Mouse (Mus musculus) kidney, postnatal 0 days (tissue): ENCODE data around the gene Pde2a. TPM values are rescaled to one million over a fixed set of nuclear protein-coding genes. Genes with fewer than 3 reads are reported as not detected.

Experiments used
- ATAC-seq: fragments of 200-750 bp; cut with Nextera tagmentation; replicated peaks from 2 replicates; pipeline ENCODE4 v1.8.0; 2017; ENCODE audit warnings: low read depth, moderate number of reproducible peaks, moderate TSS enrichment, moderate library complexity; ENCODE audit not compliant: low FRiP score
- DNase-seq: peaks from one replicate; pipeline ENCODE4 v3.0.0-alpha.2; 2016; ENCODE audit warnings: low spot score
- H3K27ac ChIP-seq: fragments of 300-500 bp; sonication (generic); 2 replicates; pipeline ENCODE4 v1.5.1; 2014; ENCODE audit warnings: mild to moderate bottlenecking
- H3K27me3 ChIP-seq: fragments of 300-500 bp; sonication (generic); 2 replicates; pipeline ENCODE4 v1.6.1; 2014; ENCODE audit warnings: low read length, mixed read lengths; ENCODE audit not compliant: insufficient read depth
- H3K36me3 ChIP-seq: fragments of 300-500 bp; sonication (generic); 2 replicates; pipeline ENCODE4 v1.6.1; 2014; ENCODE audit warnings: low read length, mixed read lengths; ENCODE audit not compliant: insufficient read depth
- H3K4me1 ChIP-seq: fragments of 300-500 bp; sonication (generic); replicated peaks from 2 replicates; pipeline ENCODE4 v1.6.1; 2014; ENCODE audit warnings: antibody characterized with exemption, low read length, mixed read lengths; ENCODE audit not compliant: insufficient read depth
- H3K4me2 ChIP-seq: fragments of 300-500 bp; sonication (generic); 2 replicates; pipeline ENCODE4 v1.6.1; 2014; ENCODE audit warnings: mild to moderate bottlenecking, low read length, moderate library complexity, mixed read lengths
- H3K4me3 ChIP-seq: fragments of 300-500 bp; sonication (generic); replicated peaks from 2 replicates; pipeline ENCODE4 v1.5.1; 2014; ENCODE audit warnings: low read depth, low read length
- H3K9ac ChIP-seq: fragments of 300-500 bp; sonication (generic); 2 replicates; pipeline ENCODE4 v1.6.1; 2014; ENCODE audit warnings: low read depth, low read length
- H3K9me3 ChIP-seq: fragments of 300-500 bp; sonication (generic); replicated peaks from 2 replicates; pipeline ENCODE4 v1.6.1; 2016; ENCODE audit warnings: low read length, inconsistent platforms, mixed read lengths
- CTCF ChIP-seq: IDR thresholded peaks from 2 replicates; pipeline ENCODE4 v1.5.1; 2016; ENCODE audit warnings: antibody characterized with exemption, low read depth, mild to moderate bottlenecking, moderate library complexity
- WGBS: fragments of 180-500 bp; shearing (Covaris S2); extraction: QIAGEN DNeasy Blood & Tissue Kit; methylation state at CpG from one replicate; pipeline ENCODE4 v1.1.7; 2014; 5-methylcytosine and 5-hydroxymethylcytosine counted together
- polyA plus RNA-seq: library from polyadenylated mRNA; unstranded; fragments of >200 nt; fragmentation: Nextera tagmentation; extraction: Ambion mirVana; gene quantifications from 2 replicates; pipeline ENCODE4 v1.2.1, GENCODE M21; 2015

Gene Pde2a
- polyA plus RNA-seq, 1 experiment from 2014 or later: 21.0 TPM

DNA sequence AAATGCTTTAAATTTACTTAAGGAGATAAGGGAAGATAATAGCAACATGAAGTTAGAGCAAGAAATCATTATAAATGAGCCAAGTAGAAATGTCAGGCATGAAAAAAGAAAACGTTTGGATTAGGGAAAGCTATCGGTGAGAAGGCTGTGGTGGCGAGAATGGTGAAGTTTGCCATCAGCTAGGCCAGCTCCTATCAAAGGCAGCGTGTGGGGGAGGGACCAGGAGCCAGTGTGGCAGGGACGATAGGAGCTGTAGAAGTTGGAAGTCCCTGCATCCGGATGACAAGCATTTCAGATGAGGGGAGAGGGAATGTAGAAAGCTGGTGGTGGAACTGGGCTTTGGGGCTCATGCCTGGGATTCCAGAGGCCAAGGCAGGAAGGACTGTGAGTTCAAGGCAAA lies 93.8 kb downstream of the Pde2a start:
- Histone ChIP-seq H3K9me3 (no peaks in the 10 kb centered on the region), H3K4me1 (no peaks in the 10 kb centered on the region), H3K4me2 (no peak overlapping the region), H3K9ac (no peak overlapping the region), H3K4me3 (no peak overlapping the region), H3K27me3 (no peaks in the 10 kb centered on the region), H3K36me3 (no peaks in the 10 kb centered on the region), H3K27ac (no peak overlapping the region)
- TF ChIP-seq CTCF: no peak
- no peak for DNase-seq
- no peak for ATAC-seq
- 35% methylated on average over 6 of the region's 6 CpGs for WGBS

DNA sequence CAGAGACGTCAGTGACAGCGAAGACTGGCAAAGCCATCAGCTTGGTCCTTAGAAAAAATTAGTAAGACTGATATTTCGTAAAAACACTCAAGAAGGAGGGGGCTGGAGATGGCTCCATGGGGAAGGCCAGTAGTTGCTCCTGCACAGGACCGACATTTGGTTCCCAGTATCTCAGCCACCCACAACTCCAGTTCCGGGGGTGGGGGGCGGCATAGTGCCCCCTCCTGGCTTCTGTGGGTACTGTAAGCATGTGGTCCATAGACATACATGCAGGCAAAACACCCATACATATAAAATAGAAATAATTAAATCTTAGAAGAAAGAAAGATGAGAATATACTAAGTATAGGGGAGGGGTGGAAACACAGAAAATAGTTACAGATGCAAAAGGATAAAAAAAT lies 95.0 kb downstream of the Pde2a start:
- H3K4me3 ChIP-seq: no peak overlapping the region
- no peak overlapping the region for H3K27ac ChIP-seq
- no peak for ATAC-seq
- H3K9me3 ChIP-seq: no peaks in the 10 kb centered on the region
- no peaks in the 10 kb centered on the region for H3K27me3 ChIP-seq
- no peak for DNase-seq
- no peaks in the 10 kb centered on the region for H3K36me3 ChIP-seq
- no peak overlapping the region for H3K9ac ChIP-seq
- 66% methylated on average over 6 of the region's 6 CpGs for WGBS
- TF ChIP-seq CTCF: peak; percentile 19; the same call in 1 of the 2 replicates
- no peak overlapping the region for H3K4me2 ChIP-seq
- H3K4me1 ChIP-seq: no peaks in the 10 kb centered on the region

DNA sequence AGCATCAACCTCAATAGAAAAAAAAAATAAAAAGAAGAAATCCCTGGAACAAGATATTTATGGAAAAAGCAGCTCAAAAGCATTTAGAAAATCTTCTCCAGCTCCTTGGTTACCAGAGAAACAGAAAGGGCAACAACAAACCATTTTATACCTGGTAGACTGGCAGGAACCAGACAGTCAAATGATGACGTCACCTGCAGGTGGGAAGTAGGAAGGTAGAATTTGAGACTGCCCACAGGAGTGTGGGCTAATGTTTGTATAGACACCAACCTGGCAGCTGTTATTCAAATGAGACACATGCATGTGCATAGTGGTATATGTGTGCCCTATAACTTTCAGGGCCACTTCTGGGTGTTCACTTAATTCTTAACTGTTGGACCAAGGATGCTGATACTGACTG lies 100.2 kb downstream of the Pde2a start:
- DNase-seq (no peak), ATAC-seq (no peak)
- no peak overlapping the region for H3K4me2 ChIP-seq
- H3K9ac ChIP-seq: no peak overlapping the region
- H3K4me1 ChIP-seq: no peaks in the 10 kb centered on the region
- H3K9me3 ChIP-seq: no peaks in the 10 kb centered on the region
- H3K36me3 ChIP-seq: no peaks in the 10 kb centered on the region
- no peaks in the 10 kb centered on the region for H3K27me3 ChIP-seq
- no peak for TF ChIP-seq CTCF
- no peak overlapping the region for H3K4me3 ChIP-seq
- no peak overlapping the region for H3K27ac ChIP-seq
- 71% methylated on average over 1 of the region's 1 CpGs for WGBS

DNA sequence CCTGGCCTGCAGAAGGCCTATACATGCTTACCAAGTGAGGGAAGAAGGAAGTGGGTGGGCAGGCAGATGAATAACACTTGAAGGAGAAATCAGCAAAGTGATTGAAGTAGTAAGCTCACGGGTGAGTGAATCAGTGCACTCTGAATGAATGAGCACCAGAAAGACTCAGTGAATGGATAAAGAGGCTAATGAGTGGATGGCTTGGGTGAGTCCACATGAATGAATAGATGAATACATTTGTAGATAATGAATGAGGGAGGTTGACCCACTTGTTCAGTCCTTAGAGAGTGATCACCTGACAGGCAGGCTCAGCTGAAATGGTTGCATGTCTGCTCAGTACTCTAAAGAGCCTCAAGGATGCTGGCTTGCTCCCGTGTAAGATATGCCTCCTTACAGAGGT lies 101.7 kb downstream of the Pde2a start:
- TF ChIP-seq CTCF: no peak
- no peak for ATAC-seq
- Histone ChIP-seq H3K27ac (no peak overlapping the region), H3K4me3 (no peak overlapping the region), H3K9me3 (no peaks in the 10 kb centered on the region), H3K4me2 (no peak overlapping the region), H3K27me3 (no peaks in the 10 kb centered on the region), H3K36me3 (no peaks in the 10 kb centered on the region), H3K9ac (no peak overlapping the region), H3K4me1 (no peaks in the 10 kb centered on the region)
- no peak for DNase-seq
- 63% methylated on average over 2 of the region's 2 CpGs for WGBS

DNA sequence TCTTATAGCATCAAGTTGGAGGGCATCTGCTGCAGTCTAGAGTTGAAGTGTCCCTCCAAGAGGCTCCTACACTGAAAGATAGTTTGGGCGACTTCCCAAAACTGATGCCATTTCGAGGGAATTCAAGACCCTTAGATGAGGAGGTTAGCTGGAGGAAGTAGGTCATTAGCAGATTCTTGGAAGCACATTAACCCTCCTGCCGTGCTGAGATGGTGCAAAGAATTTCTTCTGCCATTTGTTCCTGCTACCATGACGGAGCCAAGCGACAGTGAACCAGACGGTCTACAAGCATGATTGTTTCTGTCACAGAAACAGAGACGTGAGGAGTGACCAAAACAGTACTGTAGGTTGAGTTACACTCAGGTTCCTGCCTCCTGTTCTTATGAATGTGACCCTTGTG lies 105.0 kb downstream of the Pde2a start:
- DNase-seq: no peak
- no peaks in the 10 kb centered on the region for H3K4me1 ChIP-seq
- no peak overlapping the region for H3K4me3 ChIP-seq
- no peak overlapping the region for H3K9ac ChIP-seq
- no peak overlapping the region for H3K27ac ChIP-seq
- ATAC-seq: no peak
- WGBS: 45% methylated on average over 7 of the region's 7 CpGs
- H3K27me3 ChIP-seq: no peaks in the 10 kb centered on the region
- no peak for TF ChIP-seq CTCF
- H3K4me2 ChIP-seq: no peak overlapping the region
- no peaks in the 10 kb centered on the region for H3K36me3 ChIP-seq
- no peaks in the 10 kb centered on the region for H3K9me3 ChIP-seq

DNA sequence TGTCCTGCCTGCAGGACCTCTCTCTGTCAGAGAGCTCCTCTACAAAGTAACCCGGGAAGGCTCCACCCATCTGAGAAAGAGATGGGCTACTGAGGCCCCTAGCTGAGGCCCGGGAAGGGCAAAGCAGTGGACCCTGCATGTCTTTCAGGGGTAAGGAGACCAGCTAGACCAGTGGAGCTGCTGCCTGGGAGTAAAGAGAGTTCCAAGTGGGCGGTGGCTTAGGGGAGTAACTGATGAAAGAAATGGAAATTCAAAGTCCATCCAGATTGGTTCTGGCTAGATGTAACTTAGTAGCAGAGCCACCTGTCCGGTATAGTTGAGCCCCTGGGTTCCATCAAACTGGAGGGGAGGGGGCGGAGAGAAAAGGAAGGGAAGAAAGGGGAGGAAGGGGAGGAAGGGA lies 112.9 kb downstream of the Pde2a start:
- H3K27me3 ChIP-seq: no peaks in the 10 kb centered on the region
- DNase-seq: no peak
- H3K4me1 ChIP-seq: no peaks in the 10 kb centered on the region
- no peaks in the 10 kb centered on the region for H3K36me3 ChIP-seq
- TF ChIP-seq CTCF: no peak
- no peaks in the 10 kb centered on the region for H3K9me3 ChIP-seq
- ATAC-seq: no peak
- no peak overlapping the region for H3K4me3 ChIP-seq
- H3K4me2 ChIP-seq: no peak overlapping the region
- H3K27ac ChIP-seq: no peak overlapping the region
- no peak overlapping the region for H3K9ac ChIP-seq
- 14% methylated on average over 5 of the region's 5 CpGs for WGBS

DNA sequence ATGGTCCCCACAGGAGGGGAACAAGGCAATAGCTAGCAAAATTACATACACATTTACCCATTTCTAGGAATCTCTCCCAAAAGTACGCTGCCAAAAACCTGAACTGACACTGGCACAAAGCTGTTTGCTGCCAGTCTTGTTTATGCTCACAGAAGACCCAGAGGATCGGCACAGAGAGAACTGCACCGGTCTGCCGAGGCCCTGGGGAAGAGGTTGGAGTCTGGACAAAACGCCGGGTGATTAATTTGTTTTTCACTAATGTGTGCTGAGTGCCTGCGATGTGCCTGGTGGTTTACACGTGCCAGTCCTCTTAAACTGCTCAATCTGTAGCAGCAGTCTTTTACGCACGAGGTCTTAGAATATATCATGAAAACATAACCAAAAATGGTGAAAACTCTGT lies 113.6 kb downstream of the Pde2a start:
- DNase-seq (no peak), ATAC-seq (no peak)
- H3K27me3 ChIP-seq: no peaks in the 10 kb centered on the region
- H3K4me2 ChIP-seq: no peak overlapping the region
- H3K36me3 ChIP-seq: no peaks in the 10 kb centered on the region
- no peaks in the 10 kb centered on the region for H3K4me1 ChIP-seq
- H3K9me3 ChIP-seq: no peaks in the 10 kb centered on the region
- 68% methylated on average over 10 of the region's 10 CpGs for WGBS
- TF ChIP-seq CTCF: no peak
- H3K27ac ChIP-seq: no peak overlapping the region
- H3K9ac ChIP-seq: no peak overlapping the region
- H3K4me3 ChIP-seq: no peak overlapping the region
